Mouse (Mus musculus) MEL (cell line): ENCODE measurements around the gene Wfdc10.

ENCODE experiments used
- CTCF ChIP-seq, 3 experiments: IDR thresholded peaks in 2 of 3; conservative IDR thresholded peaks in 1 of 3; 2 replicates each; pipeline ENCODE4 v1.5.1; 2011 to 2012; ENCODE audit warnings: low read length in 3 of 3, low read depth in 2 of 3, mild to moderate bottlenecking in 2 of 3, improper control_type of control experiment in 1 of 3, inconsistent platforms in 1 of 3, mixed read lengths in 1 of 3, moderate library complexity in 1 of 3; ENCODE audit not compliant: control insufficient read depth in 1 of 3, insufficient read depth in 1 of 3, poor library complexity in 1 of 3, severe bottlenecking in 1 of 3
- EP300 ChIP-seq, 2 experiments: IDR thresholded peaks; 2 replicates each; pipeline ENCODE4 v1.6.1; 2011; ENCODE audit warnings: improper control_type of control experiment in 2 of 2, low read length in 2 of 2, low read depth in 1 of 2, mild to moderate bottlenecking in 1 of 2
- MXI1 ChIP-seq: IDR thresholded peaks from 2 replicates; pipeline ENCODE4 v1.6.1; 2011; ENCODE audit warnings: mild to moderate bottlenecking, low read depth, low read length, improper control_type of control experiment
- POLR2A ChIP-seq, 2 experiments: IDR thresholded peaks; 2 replicates each; pipeline ENCODE4 v1.6.1; 2011 to 2012; ENCODE audit warnings: low read length in 2 of 2, mild to moderate bottlenecking in 2 of 2, control low read depth in 1 of 2, improper control_type of control experiment in 1 of 2, low read depth in 1 of 2, moderate library complexity in 1 of 2; ENCODE audit not compliant: control insufficient read depth in 1 of 2, insufficient read depth in 1 of 2, poor library complexity in 1 of 2
- POLR2AphosphoS2 ChIP-seq: IDR thresholded peaks from 2 replicates; pipeline ENCODE4 v1.6.1; 2011; ENCODE audit warnings: low read length, improper control_type of control experiment
- POLR2AphosphoS5 ChIP-seq: IDR thresholded peaks from 2 replicates; pipeline ENCODE4 v1.6.1; 2012; ENCODE audit warnings: low read depth, borderline replicate concordance, mild to moderate bottlenecking, inconsistent platforms, low read length, moderate library complexity, mixed read lengths

DNA sequence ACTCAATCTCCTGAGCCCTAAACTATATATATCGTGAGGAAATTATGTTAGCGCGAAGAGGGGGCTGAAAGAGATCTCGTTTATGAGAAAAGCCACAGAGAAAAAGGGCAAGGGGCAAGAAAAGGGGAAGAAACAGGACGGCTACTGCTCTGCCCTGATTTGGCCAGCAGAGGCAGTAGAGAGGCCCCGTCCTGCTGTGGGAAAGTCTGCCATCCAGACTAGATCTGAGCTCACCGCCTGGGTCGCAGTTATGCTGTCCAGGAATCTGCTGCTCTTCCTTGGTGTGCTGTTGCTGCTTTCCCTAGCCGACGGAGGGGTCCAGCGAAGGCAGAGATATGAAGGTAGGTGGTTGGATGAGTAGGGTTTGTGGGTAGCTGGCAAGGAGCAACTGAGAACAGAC, at the start of gene Wfdc10:
- TF ChIP-seq EP300 (IDR thresholded peaks at IDR 0.05; ENCODE audit: low read depth in 1 of 2, low read length in 2 of 2) = no peak
- TF ChIP-seq POLR2A (IDR thresholded peaks at IDR 0.05; ENCODE audit: control insufficient read depth in 1 of 2, insufficient read depth in 1 of 2, low read depth in 1 of 2, low read length in 2 of 2, poor library complexity in 1 of 2) = no peak
- TF ChIP-seq POLR2AphosphoS2 = no peak
- no peak for TF ChIP-seq POLR2AphosphoS5
- TF ChIP-seq MXI1 = no peak
- peak; percentile 61 to 70 (median 64) for TF ChIP-seq CTCF (IDR thresholded peaks at IDR 0.05 in 2 of 3, conservative IDR thresholded peaks at IDR 0.05 in 1 of 3; ENCODE audit: control insufficient read depth in 1 of 3, insufficient read depth in 1 of 3, low read depth in 2 of 3, low read length in 3 of 3, poor library complexity in 1 of 3, severe bottlenecking in 1 of 3)
